Mouse (Mus musculus) layer of hippocampus, postnatal 10 days (tissue): ENCODE results near the gene Elovl5. TPM values are rescaled to one million over a fixed set of nuclear protein-coding genes. Genes with fewer than 3 reads are reported as not detected.

Experiments
- DNase-seq, 2 experiments: peaks; one replicate each; pipeline ENCODE4 v3.0.0; 2021; ENCODE audit warnings: low spot score in 2 of 2
- total RNA-seq, 2 experiments: library from RNA; stranded (reverse); gene quantifications; 2 replicates each; pipeline ENCODE4 v1.2.3; 2021

Elovl5 gene
- total RNA-seq, 2 experiments from 2014 or later, result 85.5 to 89.5 TPM

DNA sequence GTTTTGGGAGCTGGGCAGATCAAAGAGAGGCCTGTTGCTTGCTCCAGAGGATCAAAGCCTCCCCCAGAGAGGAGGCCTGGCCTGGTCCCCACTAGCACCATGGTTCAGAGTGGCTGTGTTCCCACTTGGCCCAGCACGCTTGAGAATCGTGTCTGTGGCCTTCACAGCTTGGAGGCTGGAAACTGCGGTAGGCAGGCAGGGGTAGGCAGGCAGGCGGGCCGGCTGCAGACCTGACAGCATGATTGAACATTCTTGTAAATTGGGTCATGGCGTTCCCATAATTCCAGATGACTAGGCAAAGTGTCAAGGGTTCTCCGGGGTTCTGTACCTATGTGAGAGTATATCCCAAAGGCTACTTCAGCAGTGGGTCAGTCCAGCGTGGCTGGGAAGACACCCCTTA is 35.9 kb downstream of the Elovl5 start:
- DNase-seq, result peak; percentile 36 to 53

DNA sequence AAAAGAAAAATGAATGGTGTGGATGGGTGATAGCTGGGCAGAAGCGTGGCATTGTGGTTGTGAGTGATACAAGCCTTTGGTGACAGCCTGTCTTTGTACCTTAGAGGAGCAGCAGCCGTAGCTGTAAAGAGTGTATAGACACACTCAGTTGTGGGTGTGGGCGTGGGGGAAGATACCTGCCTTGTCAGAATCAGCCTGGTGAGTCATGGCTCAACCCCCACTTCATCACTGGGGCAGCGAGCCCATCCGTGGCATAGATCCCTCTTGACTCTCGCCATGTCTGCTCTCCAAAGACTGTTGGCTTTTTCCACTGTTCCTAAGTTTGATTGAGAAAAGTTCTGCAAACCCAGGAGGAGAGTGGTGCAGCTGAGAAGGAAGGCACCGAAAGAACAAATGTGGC is 37.3 kb downstream of the Elovl5 start:
- no peak for DNase-seq

DNA sequence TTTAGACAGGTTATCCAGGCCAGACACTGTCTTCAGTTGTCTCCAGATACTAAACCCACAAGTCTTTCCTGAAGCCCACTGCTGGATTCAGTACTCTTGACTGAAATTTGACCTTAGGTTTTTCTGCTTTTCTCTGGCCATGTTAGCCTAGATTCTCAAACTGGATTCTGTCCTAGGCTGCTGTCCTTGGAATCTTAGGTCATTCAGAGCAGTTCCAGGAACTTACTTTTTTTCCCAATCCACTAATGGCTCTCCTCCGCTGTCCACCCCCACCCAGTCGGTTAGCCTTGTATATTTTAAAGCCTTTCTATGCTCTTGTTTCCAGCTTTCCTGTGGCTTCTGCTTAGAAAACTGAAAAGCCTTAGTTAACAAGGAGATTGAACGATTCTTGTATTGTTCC is 37.8 kb downstream of the Elovl5 start:
- DNase-seq, result no peak

DNA sequence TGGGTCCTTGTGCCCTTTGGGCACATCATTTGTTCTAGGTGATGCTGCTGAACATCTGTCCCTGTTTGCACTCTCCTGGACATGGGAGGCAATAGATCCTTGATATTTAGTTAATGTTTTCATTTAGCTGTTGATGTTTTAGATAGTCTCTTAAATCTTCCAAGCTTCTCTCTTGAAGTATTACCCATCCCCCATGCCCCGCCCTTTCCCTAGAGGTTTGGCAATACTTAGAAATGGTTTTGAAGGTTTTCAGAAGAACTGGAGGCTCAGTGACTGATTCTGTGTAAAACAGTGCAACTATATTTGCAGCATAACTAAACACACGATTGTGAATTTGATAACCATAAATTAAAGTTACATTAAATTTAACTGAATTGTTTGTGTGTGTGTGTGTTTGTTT is 38.3 kb downstream of the Elovl5 start:
- DNase-seq, result no peak

DNA sequence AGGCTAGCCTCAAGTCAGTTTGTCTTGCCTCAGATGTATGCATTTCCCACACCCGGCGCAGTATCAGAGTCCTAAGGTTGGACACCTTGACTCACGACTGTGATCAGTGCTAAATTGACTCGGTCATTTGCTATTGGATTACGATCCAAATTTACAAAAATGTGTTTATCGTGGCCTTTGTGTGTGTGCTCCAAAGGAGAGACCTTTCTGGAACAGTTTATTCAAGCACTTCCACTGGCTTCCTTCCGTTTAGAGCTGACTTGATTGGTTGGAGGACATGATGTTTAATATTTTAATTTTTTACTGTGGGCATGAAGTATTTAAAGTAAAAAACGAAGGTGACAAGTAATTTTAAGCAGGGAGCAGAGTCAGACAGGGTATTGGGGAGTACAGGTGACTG is 38.8 kb downstream of the Elovl5 start:
- no peak for DNase-seq

DNA sequence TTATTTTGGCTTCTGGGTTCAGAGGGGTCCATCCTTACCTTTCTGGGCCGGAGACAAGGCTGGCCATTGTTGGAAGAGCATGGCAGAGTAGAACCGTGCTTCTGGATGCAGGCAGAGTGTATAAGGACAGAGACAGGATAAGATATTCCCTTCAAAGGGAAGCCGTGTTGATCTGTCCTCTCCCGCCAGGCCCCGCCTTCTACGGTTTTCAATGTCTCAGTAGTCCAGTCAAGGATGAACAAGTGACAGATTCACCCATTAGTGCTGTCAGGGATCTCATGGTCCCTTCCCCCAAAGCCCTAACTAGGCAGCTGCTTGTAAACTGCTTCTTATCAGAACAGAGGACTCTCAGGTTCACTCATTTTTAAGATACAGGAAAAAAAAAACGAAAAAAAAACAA is 41.2 kb downstream of the Elovl5 start:
- no peak for DNase-seq

DNA sequence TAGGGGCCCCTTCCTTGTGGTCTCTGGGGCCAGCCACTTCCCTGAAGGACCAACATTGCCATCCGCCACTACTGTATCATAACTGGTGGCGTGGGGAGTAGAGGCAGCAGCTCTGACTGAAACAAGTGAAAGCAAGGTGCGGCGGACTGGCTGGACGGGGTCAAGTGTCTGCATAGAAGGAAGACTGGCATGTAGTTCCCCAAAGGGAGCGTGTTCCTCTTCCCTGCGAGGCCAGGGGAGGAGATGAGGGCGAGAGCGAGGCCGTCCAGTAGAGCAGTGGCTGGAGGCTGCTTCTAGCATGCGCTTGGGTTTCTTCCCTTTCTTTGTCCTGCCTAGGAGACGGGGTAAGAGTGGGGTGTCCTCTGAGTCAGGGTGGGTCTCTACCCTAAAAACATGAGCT is 42.6 kb downstream of the Elovl5 start:
- no peak for DNase-seq

DNA sequence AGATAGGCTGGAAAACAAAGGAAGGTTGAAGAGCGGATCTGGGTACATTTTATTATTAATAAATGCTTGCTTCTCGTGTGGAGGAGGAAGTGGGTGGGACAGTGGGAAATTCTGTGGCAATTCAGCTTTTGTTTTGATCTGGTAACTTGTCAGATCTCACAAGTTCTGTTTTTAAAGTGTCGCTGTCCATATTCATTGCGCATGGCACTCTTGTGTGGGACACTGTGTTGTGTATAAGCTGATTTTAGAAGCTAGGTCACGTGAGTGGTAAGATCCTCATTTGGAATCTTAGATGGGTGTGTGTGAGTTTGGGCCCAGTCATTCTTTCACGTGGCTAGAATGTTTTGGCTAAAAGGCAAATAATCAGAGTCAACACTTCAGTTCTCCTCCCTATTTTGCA is 44.2 kb downstream of the Elovl5 start:
- DNase-seq, result no peak

DNA sequence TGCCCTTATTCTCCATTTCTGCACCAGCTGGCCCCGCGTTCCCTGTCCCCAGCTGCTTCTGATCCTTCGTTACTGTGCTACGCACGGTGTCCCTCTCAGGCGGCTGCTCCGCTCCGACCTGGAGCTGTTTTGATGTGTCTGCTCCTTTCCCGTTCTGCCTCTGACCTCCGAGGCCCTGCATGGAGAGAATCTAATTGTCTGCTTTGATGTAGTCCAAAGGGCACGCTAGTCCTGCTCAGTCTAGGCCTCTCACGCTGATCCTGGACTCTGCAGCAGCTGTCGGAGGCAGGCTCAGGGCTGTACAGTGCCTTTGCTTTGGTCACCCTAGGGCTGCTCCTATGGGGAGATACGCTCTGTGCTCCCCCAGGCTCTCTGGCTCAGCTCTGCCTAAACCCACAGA is 46.9 kb downstream of the Elovl5 start:
- DNase-seq, result no peak

DNA sequence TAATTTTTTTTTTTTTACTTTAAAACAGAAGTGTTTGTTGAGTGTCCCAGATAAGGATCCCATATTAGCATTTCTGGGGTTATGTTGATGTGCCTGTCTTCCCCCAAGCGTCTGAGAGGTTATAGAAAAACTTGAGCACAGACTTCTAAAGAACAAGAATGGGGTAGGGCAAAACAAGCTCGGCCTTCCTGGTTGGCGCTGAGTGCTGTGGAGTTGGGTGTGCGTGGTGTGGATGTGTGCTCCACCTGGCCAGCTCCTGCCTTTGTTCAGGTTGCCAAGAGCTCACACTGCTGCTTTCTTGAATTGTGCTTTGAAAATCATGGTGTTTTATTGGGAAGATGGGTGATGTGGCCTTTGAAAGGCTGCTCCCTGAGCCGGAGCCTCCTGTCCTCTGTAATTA is 48.1 kb downstream of the Elovl5 start:
- no peak for DNase-seq

DNA sequence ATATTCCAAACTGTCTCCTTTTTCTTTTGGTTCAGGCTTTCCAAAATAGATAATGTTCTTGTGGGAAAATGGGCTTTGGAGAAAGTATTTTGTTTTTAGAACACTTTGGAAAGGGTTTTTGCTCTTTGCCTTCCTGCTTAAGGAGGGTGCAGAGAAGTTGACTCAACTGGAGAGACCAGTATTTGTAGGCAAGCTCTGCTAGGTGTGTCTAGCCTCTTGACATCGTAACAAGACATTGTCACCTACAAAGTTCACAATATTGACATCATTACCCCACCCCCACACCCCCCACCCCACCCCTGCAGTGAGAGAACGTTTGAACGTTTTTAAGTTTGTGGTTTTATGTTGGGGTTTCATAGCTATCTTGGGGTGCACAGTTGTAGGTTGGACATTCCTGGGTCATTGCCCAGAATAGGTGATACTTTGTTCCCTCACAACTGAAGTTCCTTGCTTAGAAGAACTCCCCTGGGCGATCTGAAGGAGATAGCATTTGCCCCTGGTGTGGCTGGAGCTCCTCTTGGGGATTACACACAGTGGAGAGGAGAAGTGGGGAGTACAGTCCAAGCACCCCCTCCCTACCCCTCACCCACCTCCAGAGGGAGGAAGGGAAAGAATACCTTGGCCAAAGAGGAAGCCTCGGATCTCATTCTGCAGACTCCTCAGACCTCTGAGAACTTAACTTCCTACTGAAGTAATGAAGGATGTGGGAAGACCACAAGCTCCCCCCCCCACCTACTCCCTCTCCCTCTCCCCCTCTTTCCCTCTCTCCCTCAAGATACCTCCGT is 48.8 kb downstream of the Elovl5 start:
- DNase-seq, result no peak

DNA sequence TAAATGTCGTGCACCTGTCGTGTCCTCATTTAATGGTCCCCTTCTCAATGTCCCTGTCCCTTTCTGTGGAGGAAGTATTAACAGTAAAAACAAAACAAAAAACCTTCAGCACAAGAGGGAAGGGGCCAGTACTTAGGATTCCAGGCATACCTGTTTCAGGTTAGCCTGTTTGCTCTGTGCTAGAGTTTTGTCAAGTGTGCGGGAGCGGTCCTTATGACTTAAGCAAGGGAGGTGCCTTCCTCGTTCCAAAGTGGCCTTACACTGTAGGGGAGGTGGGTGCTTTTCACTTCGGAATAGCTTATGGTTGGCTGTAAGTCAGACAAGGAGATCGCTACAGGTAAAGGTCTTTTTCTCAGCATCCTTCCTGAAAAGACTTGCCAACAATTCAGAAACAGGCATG is 49.7 kb downstream of the Elovl5 start:
- no peak for DNase-seq

DNA sequence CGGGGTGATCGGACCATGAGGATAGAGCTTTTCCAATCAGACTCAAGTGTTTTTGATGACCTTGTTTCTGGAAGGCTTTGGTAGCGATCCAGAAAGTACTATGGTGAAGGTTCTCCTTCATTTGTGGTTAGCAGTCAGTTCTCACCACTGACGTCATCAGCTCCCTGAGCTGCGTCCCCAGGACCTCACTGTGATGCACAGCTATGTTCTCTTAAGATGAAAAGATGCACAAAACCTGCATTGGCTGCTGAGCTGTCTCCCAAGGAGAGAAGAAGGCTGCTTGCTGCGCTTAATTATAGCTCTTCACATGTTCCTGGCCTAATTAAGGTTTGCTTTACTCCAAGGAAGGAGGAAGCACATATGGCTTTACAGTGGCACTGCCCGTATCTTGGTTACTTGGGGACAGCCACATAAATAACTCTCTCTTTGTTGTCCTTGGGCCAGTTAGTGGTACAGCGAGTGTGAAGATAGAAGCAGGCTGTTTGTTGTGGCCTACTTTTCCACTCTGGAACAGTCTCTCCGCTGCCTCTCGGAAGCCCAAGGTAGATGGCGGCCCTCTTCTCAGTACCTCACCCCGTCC is 50.5 kb downstream of the Elovl5 start:
- DNase-seq, result no peak

DNA sequence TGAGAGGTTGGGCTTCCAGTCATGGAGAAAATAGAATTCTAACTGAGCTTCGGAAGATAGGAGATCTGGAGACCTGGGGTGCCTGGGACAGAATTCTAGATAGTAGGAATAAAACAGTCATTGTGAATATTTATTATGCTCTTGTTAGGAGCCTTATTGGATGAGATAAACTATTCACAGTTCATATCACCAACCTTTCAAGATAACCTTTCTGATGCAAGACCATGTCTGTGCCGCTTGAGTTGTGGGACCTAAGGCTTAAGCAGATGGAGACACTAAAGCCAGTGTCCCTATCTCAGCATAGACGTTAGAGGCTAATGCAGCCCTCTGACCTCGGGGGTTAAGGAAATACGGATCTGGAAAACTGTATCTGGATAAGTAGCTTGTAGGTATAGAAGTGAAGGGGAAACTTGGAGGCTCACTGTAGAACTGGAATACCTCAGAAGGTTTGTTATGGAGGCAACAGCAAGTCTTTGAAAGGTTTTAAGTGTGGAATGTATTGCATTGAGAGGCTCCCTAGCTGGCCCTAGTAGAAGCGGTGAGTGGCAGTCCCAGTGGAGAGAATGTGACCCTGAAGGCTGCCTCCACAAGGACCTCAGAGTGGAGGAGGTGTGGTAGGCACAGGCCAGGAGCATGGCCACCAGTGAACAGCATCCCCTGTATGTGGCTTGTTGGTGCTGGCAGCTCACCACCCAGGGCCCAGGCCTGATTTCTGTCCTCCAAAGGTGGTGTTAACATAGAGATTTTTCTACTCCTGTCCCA is 52.2 kb downstream of the Elovl5 start:
- no peak for DNase-seq

DNA sequence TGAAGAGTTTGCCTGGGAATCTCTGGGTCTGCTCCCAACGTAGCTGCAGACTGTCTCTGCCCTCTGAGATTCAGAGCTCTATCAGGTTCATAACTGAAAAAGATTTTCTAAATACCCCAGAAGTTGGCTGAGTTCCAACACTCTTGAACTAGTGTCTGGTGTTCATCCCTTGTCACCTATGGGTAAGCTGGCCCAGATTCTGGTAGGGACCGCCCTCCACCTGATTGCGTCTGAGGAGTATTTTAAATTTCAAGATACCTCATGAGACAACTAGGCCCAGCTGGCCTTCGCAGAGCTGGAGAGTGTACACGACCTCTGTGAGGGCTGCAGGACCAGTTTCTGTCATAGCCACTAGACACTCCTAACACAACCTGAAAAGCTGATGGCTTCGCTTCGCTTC is 61.8 kb downstream of the Elovl5 start:
- DNase-seq, result no peak

DNA sequence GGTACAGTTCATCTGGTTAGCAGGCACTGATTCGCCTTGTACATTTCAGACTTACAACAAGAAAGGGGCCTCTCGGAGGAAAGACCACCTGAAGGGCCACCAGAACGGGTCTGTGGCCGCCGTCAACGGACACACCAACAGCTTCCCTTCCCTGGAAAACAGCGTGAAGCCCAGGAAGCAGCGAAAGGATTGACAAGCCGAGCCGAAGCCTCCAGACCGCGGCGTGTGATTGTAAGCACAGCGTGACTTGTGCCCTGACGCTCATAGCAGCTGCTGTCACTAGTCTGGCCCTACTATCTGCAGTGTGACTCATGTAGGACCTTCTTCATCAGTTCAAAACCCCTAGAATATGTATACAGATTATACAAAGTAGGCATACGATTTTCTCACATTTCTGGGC is 65.5 kb downstream of the Elovl5 start:
- DNase-seq, result no peak

DNA sequence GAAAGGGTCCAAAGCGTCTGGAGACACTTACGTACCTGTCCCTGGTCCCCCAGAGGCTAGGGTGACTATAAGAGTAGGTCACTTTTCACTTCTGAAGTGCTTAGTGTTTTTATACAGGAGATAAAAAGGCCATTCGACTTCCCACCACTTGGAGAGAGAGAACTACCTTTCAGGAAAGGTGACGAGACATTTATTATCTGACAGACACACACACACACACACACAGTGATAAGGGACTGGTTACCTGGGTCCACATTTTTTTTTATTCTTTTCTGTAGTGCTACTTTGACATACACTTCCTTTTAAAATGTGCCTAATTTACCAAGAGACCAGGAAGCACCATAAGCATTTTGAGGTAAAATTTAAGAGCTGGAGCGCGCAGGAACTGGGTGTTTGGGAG is 66.4 kb downstream of the Elovl5 start:
- DNase-seq, result no peak

DNA sequence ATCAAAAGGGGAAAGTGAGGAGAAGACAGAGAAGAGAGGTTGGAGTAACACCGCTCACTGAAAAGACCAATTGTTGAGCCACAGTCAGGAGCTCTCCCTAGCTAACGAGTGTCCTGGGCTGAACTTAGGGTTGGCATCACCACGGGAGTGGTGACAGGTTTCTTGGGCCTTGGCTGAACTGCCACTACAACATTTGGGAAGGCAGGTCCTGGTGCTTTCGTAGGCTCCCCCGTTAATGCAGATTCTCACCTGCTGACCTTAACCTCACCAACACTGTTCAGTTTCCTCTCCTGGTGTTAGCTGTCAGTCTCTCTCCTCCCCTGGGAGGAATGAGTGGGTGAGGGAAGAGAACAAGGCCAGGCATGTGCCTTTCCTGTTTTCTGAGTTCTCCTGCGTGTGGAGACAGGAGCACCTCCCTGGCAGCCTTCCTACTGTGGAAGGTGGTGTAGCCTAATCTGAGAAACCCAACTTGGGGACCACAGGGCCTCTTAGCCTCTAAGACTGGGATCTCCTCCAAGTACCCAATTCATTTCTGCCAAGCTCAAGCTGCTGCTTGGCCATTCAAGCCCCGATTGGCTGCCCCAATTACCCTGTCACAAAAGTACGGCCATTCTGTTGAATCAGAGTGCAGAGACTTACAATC is 69.1 kb downstream of the Elovl5 start:
- no peak for DNase-seq

DNA sequence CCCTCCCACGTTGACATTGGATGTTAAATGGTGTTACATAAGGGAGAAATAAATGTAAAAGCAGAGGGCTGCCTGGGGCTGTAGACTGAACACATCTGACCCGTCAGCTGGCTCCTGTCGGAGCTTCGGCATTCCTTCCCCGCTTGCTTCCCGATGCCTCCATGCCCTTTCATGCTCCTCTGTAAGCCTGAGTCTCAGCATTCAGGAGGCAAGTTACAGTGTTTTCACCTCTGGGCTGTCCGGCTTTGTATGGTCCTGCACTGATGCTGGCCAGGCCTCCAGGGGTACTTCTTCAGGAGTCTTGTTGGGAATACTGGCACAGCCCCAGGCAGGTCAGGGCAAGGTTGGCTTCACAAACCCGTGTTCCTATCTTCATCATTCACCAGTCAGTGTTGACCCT is 72.5 kb downstream of the Elovl5 start:
- no peak for DNase-seq

DNA sequence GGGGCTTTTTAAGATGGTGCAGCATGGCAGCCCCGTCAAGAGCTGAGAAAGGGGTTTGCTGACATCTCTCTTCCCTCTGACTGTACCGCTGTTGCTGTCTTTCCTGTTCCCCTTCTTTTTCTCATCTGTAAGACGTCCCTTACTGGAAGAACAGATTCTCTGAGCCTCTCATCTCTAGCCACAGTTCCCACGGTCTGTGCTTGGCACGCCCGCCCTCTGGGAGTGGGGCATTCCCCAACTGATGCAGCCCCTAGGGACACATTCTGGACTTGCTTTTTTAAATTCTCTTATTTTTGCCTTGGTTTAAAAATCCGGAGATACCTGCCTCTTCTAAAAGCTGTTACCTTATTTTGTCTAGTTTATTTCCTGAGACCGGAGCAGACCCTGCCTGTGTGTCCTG is 73.1 kb downstream of the Elovl5 start:
- DNase-seq, result no peak

DNA sequence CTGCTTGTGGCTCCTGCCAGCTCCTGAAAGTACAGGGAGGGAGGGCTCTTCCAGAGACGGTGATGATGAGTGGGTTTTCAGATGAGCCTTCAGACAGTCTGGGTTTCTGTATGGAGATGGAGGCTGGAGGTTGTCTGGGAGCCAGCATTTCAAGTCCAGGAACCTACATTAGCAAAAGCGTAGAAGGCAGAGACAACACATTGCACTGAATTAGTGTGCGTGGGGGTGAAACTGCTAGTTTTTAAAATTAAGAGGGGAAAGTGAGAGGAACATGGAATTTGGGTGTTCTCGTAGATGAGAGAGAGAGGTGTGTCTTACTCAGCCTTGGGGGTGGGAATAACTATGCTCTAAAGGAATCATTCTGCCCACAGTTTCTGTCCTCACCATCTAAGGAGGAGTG is 74.5 kb downstream of the Elovl5 start:
- no peak for DNase-seq

DNA sequence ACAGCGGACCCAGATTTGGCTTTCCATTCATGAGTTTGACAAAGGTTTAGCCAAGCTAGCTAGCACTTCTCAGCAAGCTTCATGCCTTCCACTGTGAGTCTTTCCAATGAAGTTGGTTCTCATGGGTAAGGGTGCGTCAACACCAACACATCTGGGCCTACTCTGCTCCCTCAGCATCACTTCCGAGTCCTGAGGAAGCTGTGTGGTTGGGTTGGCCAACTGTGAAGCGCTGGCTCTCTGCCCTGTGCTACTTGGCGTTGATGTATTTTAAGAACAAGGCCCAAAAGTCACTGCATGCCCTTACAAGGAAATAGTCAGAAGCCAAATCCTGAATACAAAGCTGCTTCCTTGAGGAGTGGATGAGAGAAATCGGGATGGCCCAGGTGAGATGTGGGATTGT is 75.1 kb downstream of the Elovl5 start:
- DNase-seq, result no peak
